Mouse (Mus musculus) liver, embryonic 15.5 days (tissue): ENCODE results near the gene Bcam. TPM values are rescaled to one million over a fixed set of nuclear protein-coding genes. Genes with fewer than 3 reads are reported as not detected.

Experiments used
- ATAC-seq: fragments of 200-750 bp; cut with Nextera tagmentation; 2 replicates; pipeline ENCODE4 v1.8.0; 2017; ENCODE audit warnings: moderate number of reproducible peaks, mild to moderate bottlenecking, moderate library complexity; ENCODE audit not compliant: insufficient read depth
- H3K27ac ChIP-seq: fragments of 300-500 bp; sonication (generic); replicated peaks from 2 replicates; pipeline ENCODE4 v1.5.1; 2015; ENCODE audit warnings: mild to moderate bottlenecking, inconsistent platforms
- H3K27me3 ChIP-seq: fragments of 300-500 bp; sonication (generic); 2 replicates; pipeline ENCODE4 v1.6.1; 2015; ENCODE audit warnings: mild to moderate bottlenecking, inconsistent platforms
- H3K36me3 ChIP-seq: fragments of 300-500 bp; sonication (generic); replicated peaks from 2 replicates; pipeline ENCODE4 v1.6.1; 2015; ENCODE audit warnings: moderate library complexity, mild to moderate bottlenecking, inconsistent platforms
- H3K4me1 ChIP-seq: fragments of 300-500 bp; sonication (generic); replicated peaks from 2 replicates; pipeline ENCODE4 v1.6.1; 2015; ENCODE audit warnings: inconsistent platforms
- H3K4me2 ChIP-seq: fragments of 300-500 bp; sonication (generic); 2 replicates; pipeline ENCODE4 v1.6.1; 2015; ENCODE audit warnings: moderate library complexity, mild to moderate bottlenecking, inconsistent platforms
- H3K4me3 ChIP-seq: fragments of 300-500 bp; sonication (generic); replicated peaks from 2 replicates; pipeline ENCODE4 v1.5.1; 2015; ENCODE audit warnings: mild to moderate bottlenecking, inconsistent platforms
- H3K9ac ChIP-seq: fragments of 300-500 bp; sonication (generic); 2 replicates; pipeline ENCODE4 v1.6.1; 2015; ENCODE audit warnings: moderate library complexity, mild to moderate bottlenecking, inconsistent platforms
- H3K9me3 ChIP-seq: fragments of 300-500 bp; sonication (generic); replicated peaks from 2 replicates; pipeline ENCODE4 v1.6.1; 2016; ENCODE audit warnings: inconsistent platforms
- WGBS: fragments of 180-500 bp; shearing (Covaris S2); methylation state at CpG from one replicate; pipeline ENCODE4 v1.1.7; 2015; ENCODE audit warnings: mixed read lengths; ENCODE audit not compliant: insufficient replicate concordance; 5-methylcytosine and 5-hydroxymethylcytosine counted together
- polyA plus RNA-seq: library from polyadenylated mRNA; unstranded; fragments of >200 nt; fragmentation: Nextera tagmentation; extraction: Ambion mirVana; gene quantifications from 2 replicates; pipeline ENCODE4 v1.2.1, GENCODE M21; 2015

The Bcam gene
- polyA plus RNA-seq, 1 experiment from 2014 or later, result 10.3 TPM

DNA sequence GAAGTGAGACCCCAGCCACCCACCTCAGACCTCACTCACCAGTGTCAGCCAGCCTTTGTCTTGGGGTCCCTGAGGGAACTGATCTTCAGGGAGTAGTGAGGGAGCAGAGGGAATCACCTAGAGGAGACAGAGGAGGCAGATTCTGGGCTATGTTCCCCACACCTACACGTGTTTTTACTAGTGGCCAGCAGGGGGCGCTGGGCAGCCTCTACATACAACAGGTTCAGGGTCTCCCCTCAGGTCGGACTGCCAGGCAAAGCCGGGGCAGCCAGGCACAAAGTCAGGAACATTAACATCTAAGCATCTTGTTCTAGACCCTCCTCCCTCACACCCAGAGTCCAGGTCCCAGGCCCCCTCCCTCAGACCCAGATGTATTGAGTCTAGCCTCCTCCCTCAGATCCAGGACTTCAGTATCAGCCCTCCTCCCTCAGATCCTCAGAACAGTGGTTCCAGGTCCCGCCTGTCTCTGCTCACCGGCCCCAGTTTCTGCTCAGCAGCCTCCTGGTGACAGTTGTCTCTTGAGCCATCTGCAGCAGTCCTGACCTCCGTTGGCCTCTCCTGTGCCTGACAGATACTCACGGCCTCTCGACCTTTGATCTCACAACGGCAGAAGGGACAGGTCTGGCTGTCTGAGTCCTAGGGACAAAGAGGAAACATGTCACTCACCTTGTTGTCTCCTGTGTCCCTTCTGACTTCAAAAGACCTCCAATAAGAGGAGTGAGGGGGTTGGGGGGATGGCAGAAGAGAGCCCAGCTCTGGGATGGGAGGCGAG lies 14.1 kb upstream of the Bcam start:
- Histone ChIP-seq H3K36me3 (no peaks in the 10 kb centered on the region), H3K27me3 (peaks cover 9% of the 10 kb centered on the region; the same call in 1 of the 2 replicates), H3K27ac (no peak overlapping the region), H3K4me1 (peaks cover 30% of the 10 kb centered on the region), H3K9ac (no peak overlapping the region), H3K9me3 (no peaks in the 10 kb centered on the region), H3K4me2 (no peak overlapping the region), H3K4me3 (no peak overlapping the region)
- peak; percentile 55 for ATAC-seq
- WGBS, result 24% methylated on average over 11 of the region's 11 CpGs

GRCm38 (mm10) chr7:19783630-19784029 lies 12.8 kb upstream of the Bcam start:
- H3K4me3 ChIP-seq, result no peak overlapping the region
- H3K27ac ChIP-seq, result 0 out of 2 replicates have a peak overlapping the region, but pooled peaks have one; percentile 30
- H3K9me3 ChIP-seq, result no peaks in the 10 kb centered on the region
- H3K27me3 ChIP-seq, result no peaks in the 10 kb centered on the region
- 53% methylated on average over 8 of the region's 8 CpGs for WGBS
- H3K4me2 ChIP-seq, result no peak overlapping the region
- H3K4me1 ChIP-seq, result peaks cover 26% of the 10 kb centered on the region; the same call in 1 of the 2 replicates
- no peak for ATAC-seq
- H3K36me3 ChIP-seq, result 0 out of 2 replicates have a peak, but pooled peaks cover 4% of the 10 kb centered on the region
- H3K9ac ChIP-seq, result no peak overlapping the region

GRCm38 (mm10) chr7:19782645-19783044 lies 11.8 kb upstream of the Bcam start:
- Histone ChIP-seq H3K4me2 (no peak overlapping the region), H3K9me3 (no peaks in the 10 kb centered on the region), H3K27me3 (no peaks in the 10 kb centered on the region), H3K27ac (no peak overlapping the region), H3K9ac (no peak overlapping the region), H3K36me3 (0 out of 2 replicates have a peak, but pooled peaks cover 4% of the 10 kb centered on the region), H3K4me3 (no peak overlapping the region), H3K4me1 (peaks cover 26% of the 10 kb centered on the region; the same call in 1 of the 2 replicates)
- ATAC-seq, result no peak
- 68% methylated on average over 4 of the region's 4 CpGs for WGBS

DNA sequence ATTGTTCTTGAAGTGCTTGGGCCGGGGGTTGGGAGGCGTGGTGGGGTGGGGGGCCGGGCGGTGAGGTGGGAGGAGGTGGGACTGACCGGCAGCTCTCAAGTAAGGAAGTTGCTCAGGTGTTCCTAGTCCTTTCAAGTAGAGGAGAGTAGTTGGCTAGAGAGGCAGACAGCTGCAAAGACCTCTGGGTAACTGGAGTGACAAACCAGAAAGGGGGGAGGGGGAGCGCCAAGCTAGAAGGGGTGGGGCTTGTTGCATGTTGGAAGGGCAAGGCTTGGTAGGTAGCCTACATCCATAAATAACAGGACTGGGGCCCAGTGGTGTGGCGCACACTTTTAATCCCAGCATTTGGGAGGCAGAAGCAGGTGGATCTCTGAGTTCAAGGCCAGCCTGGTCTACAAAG lies 10.9 kb upstream of the Bcam start:
- ATAC-seq, result no peak
- 0 out of 2 replicates have a peak, but pooled peaks cover 4% of the 10 kb centered on the region for H3K36me3 ChIP-seq
- H3K4me1 ChIP-seq, result peaks cover 26% of the 10 kb centered on the region; the same call in 1 of the 2 replicates
- no peak overlapping the region for H3K9ac ChIP-seq
- no peaks in the 10 kb centered on the region for H3K9me3 ChIP-seq
- 71% methylated on average over 7 of the region's 7 CpGs for WGBS
- H3K4me2 ChIP-seq, result no peak overlapping the region
- H3K27me3 ChIP-seq, result no peaks in the 10 kb centered on the region
- no peak overlapping the region for H3K27ac ChIP-seq
- no peak overlapping the region for H3K4me3 ChIP-seq

DNA sequence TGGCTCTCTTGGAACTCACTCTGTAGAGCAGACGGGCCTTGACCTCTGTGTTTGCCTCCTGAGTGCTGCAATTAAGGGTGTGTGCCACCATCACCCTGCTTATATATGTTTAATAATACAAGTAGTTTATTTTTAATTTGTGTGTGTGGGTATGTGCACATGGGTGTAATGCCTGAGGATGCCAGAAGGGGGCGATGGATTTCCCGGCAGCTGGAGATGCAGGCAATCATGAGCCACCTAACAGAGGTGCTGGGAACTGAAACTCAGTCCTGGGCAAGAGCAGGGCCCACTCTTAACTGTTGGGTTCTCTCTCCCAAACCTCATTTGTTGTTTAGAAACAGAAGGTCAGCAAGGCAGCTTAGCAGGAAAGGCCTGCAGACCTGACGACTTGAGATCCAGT lies 9.1 kb upstream of the Bcam start:
- Histone ChIP-seq H3K4me2 (no peak overlapping the region), H3K9me3 (no peaks in the 10 kb centered on the region), H3K36me3 (0 out of 2 replicates have a peak, but pooled peaks cover 4% of the 10 kb centered on the region), H3K27me3 (no peaks in the 10 kb centered on the region), H3K9ac (no peak overlapping the region), H3K27ac (no peak overlapping the region), H3K4me1 (0 out of 2 replicates have a peak, but pooled peaks cover 14% of the 10 kb centered on the region), H3K4me3 (no peak overlapping the region)
- 54% methylated on average over 4 of the region's 4 CpGs for WGBS
- ATAC-seq, result no peak

- 75% methylated on average over 8 of the region's 8 CpGs for WGBS
Observed at GRCm38 (mm10) chr7:19778645-19779044, 7.8 kb upstream of the Bcam start.

GRCm38 (mm10) chr7:19777049-19777723 lies 6.4 kb upstream of the Bcam start:
- H3K4me1 ChIP-seq, result no peaks in the 10 kb centered on the region
- H3K4me2 ChIP-seq, result no peak overlapping the region
- H3K27ac ChIP-seq, result no peak overlapping the region
- H3K4me3 ChIP-seq, result no peak overlapping the region
- no peaks in the 10 kb centered on the region for H3K9me3 ChIP-seq
- ATAC-seq, result no peak
- H3K9ac ChIP-seq, result no peak overlapping the region
- 67% methylated on average over 11 of the region's 11 CpGs for WGBS
- H3K36me3 ChIP-seq, result 0 out of 2 replicates have a peak, but pooled peaks cover 4% of the 10 kb centered on the region
- H3K27me3 ChIP-seq, result peaks cover 8% of the 10 kb centered on the region; the same call in 1 of the 2 replicates

More at GRCm38 (mm10) chr7:19778645-19779044, 7.8 kb upstream of the Bcam start:
- Histone ChIP-seq H3K36me3 (0 out of 2 replicates have a peak, but pooled peaks cover 4% of the 10 kb centered on the region), H3K4me3 (no peak overlapping the region), H3K4me2 (no peak overlapping the region), H3K4me1 (0 out of 2 replicates have a peak, but pooled peaks cover 3% of the 10 kb centered on the region), H3K27me3 (no peaks in the 10 kb centered on the region), H3K9me3 (no peaks in the 10 kb centered on the region), H3K9ac (no peak overlapping the region), H3K27ac (no peak overlapping the region)
- no peak for ATAC-seq

DNA sequence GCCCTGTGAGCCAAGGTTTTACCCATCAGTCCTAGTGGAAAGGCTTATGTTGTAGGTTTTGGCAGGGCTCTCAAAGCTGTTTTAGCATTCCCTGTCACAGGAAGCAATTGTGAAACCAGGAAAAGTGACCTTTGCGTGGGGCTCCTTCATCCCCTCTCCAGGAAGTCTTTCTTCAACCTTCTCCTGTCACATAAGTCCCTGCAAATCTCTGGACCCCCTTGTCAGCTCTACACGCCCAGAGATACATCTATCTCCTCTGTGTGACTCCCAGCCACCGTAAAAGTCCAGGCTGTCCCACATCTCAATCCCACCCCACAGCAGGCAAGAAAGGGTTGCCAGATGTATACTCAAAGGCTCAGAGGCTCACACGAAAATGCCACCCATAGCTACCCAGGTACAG lies 866 bp upstream of the Bcam start:
- H3K4me2 ChIP-seq, result no peak overlapping the region
- no peak overlapping the region for H3K4me3 ChIP-seq
- H3K9ac ChIP-seq, result no peak overlapping the region
- no peak for ATAC-seq
- no peaks in the 10 kb centered on the region for H3K9me3 ChIP-seq
- peaks cover 52% of the 10 kb centered on the region for H3K27me3 ChIP-seq
- no peaks in the 10 kb centered on the region for H3K36me3 ChIP-seq
- no peak overlapping the region for H3K27ac ChIP-seq
- peaks cover 20% of the 10 kb centered on the region for H3K4me1 ChIP-seq
- 33% methylated on average over 4 of the region's 4 CpGs for WGBS

- no peaks in the 10 kb centered on the region for H3K36me3 ChIP-seq
- whole genome bisulfite sequencing, result 0% methylated on average over 27 of the region's 28 CpGs
- H3K4me1 ChIP-seq, result peaks cover 20% of the 10 kb centered on the region
- peaks cover 52% of the 10 kb centered on the region for H3K27me3 ChIP-seq
- 0 out of 2 replicates have a peak overlapping the region, but pooled peaks have one; percentile 2 for H3K9ac ChIP-seq
- H3K4me3 ChIP-seq, result peak overlapping the region; percentile 41
- ATAC-seq, result peak; percentile 57
- H3K4me2 ChIP-seq, result peak overlapping the region; percentile 61
- H3K27ac ChIP-seq, result no peak overlapping the region
- H3K9me3 ChIP-seq, result no peaks in the 10 kb centered on the region
Observed at GRCm38 (mm10) chr7:19770375-19770754, 451 bp downstream of the Bcam start.

DNA sequence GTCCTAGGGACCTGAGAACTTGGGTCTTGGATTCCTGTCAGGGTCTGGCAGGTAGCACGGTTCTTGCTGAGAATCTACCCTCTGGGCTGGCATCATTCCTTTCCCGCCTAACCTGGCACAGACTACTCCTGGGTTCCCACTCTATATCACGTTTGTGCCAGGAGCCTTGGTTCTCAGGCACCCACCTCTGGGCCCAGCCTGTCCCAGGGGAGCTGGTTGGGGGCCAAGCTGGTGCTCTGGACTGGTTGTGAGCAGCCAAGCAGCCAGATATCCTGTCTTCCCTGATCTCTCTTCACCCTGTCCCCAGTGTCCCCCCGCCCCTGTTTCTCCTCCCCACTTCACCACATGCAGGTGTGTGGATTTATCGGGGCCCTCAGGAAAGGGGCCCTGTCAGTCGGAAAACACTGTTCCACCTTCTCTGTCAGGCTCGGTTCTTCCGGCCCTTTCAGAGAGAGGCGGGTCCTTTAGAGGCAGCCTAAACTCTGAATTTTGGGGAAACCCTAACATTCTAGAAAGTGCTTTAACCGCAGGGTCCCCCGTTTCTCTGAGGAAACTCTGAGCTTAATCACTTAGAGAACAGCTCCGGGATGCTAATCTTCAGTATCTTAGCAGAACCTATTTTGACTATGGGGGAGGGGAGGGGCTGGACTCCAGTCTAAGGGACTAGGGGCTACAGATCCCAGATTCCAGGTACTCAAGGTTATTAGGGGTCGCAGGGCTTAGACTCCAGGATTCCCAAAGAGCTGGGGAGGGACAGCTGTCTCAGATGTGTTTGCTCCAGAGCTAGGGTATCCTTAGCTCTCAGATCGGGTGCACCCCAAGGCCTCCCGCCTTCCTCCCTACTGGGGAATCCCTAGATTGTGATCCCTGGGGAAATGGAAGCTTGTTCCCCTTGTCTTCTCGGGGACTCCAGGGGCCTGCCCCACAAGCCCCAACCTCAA lies 1.1 kb downstream of the Bcam start:
- H3K9ac ChIP-seq, result 0 out of 2 replicates have a peak overlapping the region, but pooled peaks have one; percentile 2
- peak overlapping the region; percentile 61 for H3K4me2 ChIP-seq
- H3K4me1 ChIP-seq, result peaks cover 20% of the 10 kb centered on the region
- H3K27me3 ChIP-seq, result peaks cover 52% of the 10 kb centered on the region
- 12% methylated on average over 16 of the region's 16 CpGs for WGBS
- no peak overlapping the region for H3K27ac ChIP-seq
- ATAC-seq, result no peak; the same call in 1 of the 2 replicates
- peak overlapping the region; percentile 41 for H3K4me3 ChIP-seq
- no peaks in the 10 kb centered on the region for H3K36me3 ChIP-seq
- no peaks in the 10 kb centered on the region for H3K9me3 ChIP-seq
